Mouse (Mus musculus) liver, embryonic 14.5 days (tissue): ENCODE data around the gene Rasa2.

Source experiments
- CTCF ChIP-seq: IDR thresholded peaks from 2 replicates; pipeline ENCODE4 v1.5.1; 2016; ENCODE audit warnings: antibody characterized with exemption, low read depth, control low read depth
- EP300 ChIP-seq: IDR thresholded peaks from 2 replicates; pipeline ENCODE4 v1.6.1; 2016; ENCODE audit warnings: antibody characterized with exemption, low read depth

DNA sequence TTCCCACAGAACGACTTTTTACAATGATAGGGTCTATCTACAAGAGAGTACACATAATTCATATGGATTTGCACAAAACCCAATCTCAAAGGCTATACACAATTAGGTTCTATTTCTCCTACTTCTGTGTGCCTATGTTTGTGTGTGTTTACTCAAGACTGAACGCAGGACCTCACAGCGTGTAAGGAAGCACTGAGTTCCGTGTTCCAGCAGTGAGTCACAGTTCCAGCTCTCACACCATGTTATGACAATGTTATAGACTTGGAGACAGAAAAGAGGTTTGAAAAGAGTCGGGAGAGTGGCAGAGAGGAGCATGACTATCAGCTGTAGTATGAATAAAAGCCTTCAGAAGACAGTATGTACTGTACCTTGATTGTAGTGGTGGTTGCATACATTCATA, 42.1 kb downstream of the Rasa2 start:
- TF ChIP-seq CTCF (no peak), EP300 (no peak)
